Mouse (Mus musculus) adrenal gland, adult (tissue): ENCODE results near the gene Gm10945.
A peak's percentile ranks its signal among the peaks of the same experiment; 100 is the strongest.

ENCODE experiments used
- DNase-seq, 2 experiments: peaks; one replicate each; pipeline ENCODE4 v3.0.0; 2022 to 2023; ENCODE audit warnings: low spot score in 1 of 2; ENCODE audit not compliant: inconsistent age in 2 of 2

The Gm10945 gene

GRCm38 (mm10) chr10:6761287-6761811 lies at the start of gene Gm10945:
TSS of gene Gm10945 (minus strand) at chr10:6761761.
- DNase-seq: peak; percentile 62 to 88

- no peak for DNase-seq
These were observed 28.7 kb upstream of the Gm10945 start for GRCm38 (mm10) chr10:6790226-6790625.

GRCm38 (mm10) chr10:6788517-6789237 lies 27.1 kb upstream of the Gm10945 start:
- peak; percentile 18 to 66 for DNase-seq

GRCm38 (mm10) chr10:6758206-6758605 lies 3.4 kb downstream of the Gm10945 start, which contains the start of gene Oprm1:
TSS of gene Oprm1 (plus strand) at chr10:6758506.
- no peak for DNase-seq

- no peak for DNase-seq
These were observed 8.2 kb downstream of the Gm10945 start for GRCm38 (mm10) chr10:6753375-6753774.

- no peak for DNase-seq
These were observed 33.1 kb downstream of the Gm10945 start for GRCm38 (mm10) chr10:6728469-6728868.

GRCm38 (mm10) chr10:6723765-6724164 lies 37.8 kb downstream of the Gm10945 start:
- no peak for DNase-seq

- no peak for DNase-seq
These were observed 44.2 kb downstream of the Gm10945 start for GRCm38 (mm10) chr10:6717181-6717948.

GRCm38 (mm10) chr10:6705226-6705885 lies 56.2 kb downstream of the Gm10945 start:
- no peak for DNase-seq

GRCm38 (mm10) chr10:6694218-6694850 lies 67.2 kb downstream of the Gm10945 start:
- peak; percentile 27 to 83 for DNase-seq
